Mouse (Mus musculus) fibroblast of lung, adult 2 months (primary cell): ENCODE measurements around the gene Fam198b.

ENCODE experiments used
- DNase-seq: peaks from one replicate; pipeline ENCODE4 v3.0.0-alpha.2; 2011; ENCODE audit warnings: low read depth

Gene Fam198b

DNA sequence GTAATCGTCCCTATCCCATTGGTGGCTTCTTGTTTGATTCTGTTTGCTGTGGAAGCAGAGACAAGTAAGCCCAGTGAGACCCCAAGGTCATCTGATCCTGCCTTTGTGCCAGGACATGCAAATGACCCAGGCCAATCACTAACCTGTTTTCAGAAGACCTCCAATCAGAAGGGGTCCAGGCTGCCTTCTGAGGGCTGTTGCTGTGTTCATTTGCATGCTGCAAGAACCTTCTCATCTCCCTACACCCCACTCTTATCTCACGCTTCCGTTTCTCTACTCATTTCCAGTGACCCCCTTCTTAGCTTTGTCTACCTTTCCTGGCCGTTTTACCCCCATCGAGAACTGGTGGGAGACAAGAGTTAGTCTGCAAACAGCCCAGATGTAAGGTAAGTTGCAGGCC, at the start of gene Fam198b:
Gene Fam198b (plus strand): TSS at position 229 of the 400 bp plus-strand sequence.
- no peak for DNase-seq

DNA sequence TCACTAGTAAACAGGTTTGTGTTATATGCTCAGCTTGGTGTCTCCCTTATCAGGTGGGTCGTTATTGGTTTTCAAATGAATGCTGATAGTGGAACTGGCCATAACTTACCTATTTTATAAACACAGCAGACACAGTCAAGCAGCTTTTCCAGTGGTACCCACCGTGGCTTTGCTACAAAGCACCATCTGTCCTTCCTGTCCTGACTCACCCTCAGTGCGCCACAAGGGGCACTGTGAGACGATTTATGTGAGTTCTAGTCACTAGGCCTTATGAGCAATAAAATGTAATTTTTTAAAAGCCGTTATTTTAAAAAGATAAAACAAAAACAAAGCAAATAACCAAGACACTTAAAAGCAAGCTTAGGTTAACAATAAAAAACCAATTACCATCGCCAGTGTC, 45.6 kb upstream of the Fam198b start:
- no peak for DNase-seq

DNA sequence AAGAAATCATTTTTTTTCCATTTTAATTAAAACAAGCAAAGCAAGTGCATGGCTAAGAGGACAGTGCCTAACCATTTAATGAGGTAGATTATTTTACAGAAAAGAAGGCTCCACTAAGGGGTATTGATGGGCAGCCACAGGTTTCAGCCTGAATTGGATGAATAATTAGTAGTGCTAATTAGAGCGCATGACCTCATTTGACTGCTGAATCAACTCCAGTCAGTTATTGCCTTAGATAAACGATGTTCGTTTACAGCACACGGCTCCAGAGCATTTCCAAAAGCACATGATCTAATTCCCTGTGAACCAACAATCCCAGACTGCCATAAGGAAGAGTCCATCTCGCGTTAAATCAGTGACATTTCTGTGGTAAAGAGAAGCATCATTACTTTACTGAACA, 42.9 kb upstream of the Fam198b start:
- no peak for DNase-seq

DNA sequence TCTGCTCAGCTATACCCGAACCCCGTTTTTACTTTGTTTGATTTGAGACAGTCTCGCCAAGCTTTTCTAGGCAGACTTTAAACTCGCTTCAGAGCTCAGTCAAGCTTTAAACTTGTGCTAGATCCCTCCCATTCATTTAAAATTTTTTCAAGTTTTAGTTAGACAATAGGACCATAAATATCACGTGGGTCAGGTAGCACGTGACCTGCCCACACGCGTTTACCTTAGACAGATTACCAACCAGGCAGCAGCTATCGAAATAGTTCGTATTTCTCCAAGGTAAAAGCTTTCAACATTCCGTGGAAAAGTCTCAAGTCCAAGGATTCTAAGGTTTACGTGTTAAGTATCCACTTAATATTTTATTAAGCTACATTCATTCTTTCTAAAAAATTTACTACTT, 42.2 kb upstream of the Fam198b start:
- no peak for DNase-seq

DNA sequence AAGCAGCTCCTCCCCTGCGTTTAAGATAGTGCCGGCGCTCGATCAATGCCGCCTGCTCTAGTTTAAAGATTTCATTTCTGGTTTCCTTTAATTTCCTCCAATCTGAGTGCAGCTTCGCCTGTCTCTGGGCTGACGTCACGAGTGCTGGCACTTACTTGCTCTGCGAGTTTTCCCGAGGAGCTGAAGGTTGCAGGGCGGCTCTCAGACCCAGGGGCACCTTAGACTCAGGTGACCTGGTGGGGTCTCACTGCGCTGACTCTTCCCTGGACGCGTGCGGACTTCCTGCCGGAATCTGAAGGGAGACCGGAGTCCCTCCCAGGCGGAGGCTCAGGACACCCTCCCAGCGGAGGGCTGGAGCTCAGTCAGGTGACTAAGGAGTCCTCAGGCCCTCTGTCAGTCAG, 41.7 kb upstream of the Fam198b start:
- peak; percentile 59 for DNase-seq

DNA sequence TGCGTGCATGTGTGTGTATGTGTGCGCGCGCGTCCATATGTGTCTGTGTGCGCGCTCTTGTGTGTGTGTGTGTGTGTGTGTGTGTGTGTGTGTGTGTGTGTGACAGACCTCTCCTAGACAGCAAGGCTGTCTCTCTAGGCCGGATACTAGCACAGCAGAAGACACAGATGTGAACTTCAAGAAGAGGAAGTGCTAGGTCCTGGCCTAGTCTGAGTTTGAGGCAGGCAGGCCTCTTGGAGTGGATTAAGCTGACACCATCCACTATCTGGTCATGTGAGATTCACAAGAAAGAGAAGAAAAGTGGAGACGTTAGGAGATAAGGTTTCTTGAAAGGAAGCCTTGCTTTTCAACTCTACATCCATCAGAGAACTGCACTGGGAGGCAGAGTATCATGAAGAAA, 40.3 kb upstream of the Fam198b start:
- no peak for DNase-seq

DNA sequence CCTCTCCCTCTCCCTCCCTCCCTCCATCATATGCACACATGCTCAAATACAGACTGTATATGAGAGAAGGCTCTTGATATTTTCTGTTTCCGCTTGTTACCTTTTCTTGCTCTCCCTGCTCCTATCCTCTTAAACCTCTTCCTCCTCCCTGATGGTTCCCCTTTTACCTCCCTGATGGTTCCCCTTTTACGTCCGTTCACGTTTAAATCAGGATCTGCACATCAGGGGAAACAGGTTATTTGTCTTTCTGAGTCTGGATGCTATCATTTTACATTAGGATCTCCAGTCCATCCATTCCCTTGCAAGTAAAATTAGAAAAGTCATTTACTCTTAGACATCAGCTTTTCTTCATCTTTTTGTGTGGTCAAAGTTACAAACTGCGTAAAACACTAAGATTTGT, 37.7 kb upstream of the Fam198b start:
- DNase-seq: no peak

DNA sequence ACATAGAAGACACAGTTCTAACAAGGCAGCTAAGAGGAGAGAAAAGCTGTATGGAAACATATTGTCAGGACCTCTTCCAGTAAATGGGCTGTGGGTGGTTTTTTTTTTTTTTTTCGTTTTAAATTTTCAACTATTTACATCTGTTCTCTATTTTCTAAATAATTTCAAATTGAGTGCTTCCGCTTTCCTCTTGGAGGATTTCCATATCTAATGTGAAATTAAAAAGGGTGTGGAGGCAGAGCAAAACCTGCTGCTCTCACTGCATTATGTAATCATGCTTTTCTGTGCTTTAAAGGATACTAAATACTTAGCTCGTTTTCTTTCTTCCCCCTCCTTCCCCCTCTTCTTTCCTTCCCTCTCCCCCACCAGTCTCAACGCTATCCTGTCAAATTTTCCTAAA, 35.5 kb upstream of the Fam198b start:
- no peak for DNase-seq

DNA sequence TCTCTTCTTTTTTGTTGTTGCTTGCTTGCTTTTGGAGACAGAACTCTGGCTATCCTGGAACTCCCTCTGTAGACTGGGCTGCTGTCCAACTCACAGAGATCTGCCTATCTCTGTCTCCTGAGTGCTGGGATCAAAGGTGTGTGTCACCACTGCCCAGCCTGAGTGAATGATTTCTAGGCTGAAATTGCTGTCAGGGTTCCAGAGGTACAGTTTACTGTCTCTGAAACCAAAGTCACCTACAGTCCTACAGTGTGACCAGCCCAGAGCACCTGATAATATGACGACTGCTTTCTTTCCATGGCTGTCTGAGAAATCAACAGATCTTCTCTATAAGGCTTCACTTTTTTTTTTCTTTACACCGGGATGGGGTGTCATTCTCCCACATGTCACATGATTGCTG, 34.7 kb upstream of the Fam198b start:
- no peak for DNase-seq

DNA sequence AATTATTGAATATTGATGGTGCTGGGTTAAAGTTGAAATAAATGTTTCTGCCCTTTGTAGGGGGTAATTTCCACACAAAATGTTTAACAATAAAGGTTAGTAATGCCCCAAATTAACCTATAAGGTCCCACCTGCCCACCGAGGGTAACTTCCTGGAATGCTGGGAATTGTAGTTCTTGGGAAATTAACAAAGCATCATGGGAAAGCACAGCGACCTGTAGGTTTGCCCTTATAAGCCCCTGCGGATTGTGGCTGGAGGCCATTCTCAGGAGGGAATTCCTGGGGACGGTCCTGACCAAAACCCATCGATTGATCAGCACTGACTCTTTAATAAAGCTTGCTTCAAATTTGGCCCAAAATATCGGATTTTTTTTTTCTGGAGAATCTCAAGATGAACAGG, 33.7 kb upstream of the Fam198b start:
- DNase-seq: no peak

DNA sequence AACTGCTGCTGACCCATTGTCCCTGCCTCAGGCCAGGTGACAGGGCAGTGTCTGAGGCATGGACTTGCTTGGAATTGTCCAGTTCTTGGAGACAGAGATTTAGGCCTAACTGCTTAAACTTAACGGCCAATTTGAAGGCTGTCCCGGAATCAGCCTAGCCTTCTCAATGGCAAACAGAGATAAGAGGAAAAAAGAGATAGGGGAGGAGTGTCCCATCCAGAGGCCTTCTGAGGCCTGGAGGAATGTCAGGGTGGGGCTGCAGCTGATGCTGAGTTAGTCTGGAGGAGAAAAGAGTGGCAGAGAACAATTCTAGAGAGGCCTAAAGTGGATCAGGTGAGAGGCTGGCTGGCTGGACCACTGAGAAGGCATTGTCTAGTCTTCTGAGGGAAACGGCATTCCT, 32.2 kb upstream of the Fam198b start:
- DNase-seq: no peak

DNA sequence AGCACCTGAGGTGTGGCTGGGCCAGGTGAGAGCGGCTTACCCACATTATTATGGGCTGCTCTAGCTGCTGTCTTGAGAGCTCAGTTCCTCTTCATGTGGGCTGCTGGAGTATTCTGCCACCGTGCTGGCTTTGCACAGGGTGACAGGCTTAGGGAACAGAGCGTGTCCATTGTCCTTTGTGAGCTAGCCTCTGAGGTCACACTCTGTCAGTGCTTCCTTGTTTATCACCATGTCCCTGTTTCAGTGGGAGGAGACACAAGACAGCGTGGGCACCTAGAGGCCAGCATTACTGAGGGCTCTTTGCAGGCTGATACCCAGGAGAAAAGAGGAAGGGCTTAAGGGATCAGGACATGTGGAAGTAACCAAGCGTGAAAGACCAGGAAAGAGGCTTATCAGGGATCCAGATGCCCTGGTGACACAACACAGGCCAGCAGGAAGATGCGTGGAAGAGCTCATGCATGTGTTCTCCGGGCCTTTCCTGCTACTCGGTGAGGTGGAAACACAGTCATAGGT, 31.6 kb upstream of the Fam198b start, which contains the start of gene Tmem144:
Gene Tmem144 (minus strand): TSS at position 120 of the 513 bp plus-strand sequence.
- DNase-seq: no peak

DNA sequence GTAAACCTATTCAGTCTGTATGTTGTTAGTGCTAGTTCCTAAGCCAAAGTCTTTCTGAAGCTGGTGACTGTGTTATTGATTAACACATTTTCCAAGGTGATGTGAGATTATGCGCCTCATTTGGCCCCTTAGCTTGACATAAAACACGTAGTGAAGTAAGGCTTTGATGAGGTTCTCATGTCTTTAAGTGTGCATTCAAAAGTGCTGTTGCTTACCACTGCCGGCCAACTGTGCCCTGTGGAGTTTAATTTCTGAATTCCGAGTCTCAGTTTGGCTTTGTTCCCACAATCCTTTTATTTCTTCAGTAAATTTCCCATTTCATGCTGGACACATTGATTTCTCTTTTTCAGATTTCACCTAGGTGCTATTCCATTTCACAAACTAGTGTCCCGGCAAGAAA, 26.6 kb upstream of the Fam198b start:
- DNase-seq: no peak

DNA sequence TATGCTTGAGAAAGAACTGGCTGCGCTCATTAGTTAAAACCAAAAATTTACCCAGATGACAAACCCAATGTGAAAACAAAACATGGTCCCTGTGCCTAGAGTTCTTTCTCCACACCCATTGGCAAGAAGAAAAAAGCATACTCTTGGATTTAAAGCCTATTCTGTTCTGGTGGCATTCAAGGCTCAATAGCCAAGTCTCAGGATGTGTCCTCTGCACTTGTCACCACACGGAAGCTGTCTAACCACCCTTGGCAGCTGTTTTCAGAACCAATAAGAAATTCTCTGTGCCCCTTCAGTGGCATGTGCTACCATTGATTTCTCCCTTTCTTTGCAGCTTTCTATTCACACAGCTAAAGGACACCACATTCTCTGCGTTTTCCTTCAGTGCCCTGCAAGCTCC, 26.1 kb upstream of the Fam198b start:
- DNase-seq: no peak

DNA sequence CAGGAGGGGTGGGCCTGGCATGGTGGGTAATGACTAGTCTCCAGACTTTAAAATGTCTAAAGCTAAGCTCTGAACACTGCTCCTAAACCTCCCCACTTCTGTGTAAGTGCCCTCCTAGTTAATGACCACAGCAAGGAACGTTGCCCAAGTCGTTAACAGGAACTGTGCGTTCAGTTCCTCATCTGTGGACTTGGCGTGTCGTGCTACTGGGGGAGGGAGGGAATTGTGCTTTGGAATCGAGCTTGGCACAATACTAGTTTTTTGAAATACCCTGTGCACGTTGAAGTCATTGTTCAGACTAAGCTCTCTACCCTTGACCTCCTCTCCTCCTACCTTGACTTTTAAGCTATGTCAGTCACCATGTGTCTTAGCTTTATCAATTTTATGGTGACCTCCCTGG, 19.5 kb upstream of the Fam198b start:
- no peak for DNase-seq

DNA sequence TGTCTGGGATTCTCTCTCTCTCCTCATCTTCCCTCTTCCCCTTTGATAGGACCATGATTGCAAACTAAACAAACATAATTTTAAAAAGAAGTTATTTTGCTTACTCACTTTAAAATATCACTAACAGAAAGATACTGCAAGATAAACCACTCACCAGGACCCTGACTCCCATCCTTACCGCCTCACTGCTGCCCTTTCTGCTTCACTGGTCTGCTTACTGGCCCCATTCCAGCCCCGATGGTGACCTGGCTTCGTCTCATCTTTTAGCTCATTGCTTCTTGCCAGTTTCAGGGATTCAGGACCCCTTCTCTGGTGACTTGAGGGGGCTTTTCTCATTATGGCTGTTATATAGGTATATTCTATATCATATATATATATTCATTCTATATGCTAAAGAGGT, 18.2 kb upstream of the Fam198b start:
- no peak for DNase-seq

DNA sequence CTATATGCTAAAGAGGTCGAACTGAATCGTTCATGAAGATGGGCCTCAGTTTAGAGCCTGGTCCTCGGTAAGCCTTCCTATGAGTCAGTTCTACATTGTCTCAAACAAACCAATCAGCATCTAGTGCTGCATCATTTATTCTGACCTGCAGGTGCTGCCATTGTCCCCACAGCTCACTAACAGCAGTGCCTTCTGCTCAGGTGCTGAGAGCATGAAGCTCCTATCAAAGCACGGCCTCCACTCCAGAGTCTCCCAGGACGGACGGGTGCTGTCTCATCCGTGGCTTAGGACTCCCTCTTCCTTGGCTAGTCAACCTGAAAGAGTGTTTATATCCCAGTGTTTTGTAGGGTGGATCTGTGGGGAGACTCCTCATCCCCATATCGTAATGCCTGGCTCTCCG, 17.8 kb upstream of the Fam198b start:
- no peak for DNase-seq

DNA sequence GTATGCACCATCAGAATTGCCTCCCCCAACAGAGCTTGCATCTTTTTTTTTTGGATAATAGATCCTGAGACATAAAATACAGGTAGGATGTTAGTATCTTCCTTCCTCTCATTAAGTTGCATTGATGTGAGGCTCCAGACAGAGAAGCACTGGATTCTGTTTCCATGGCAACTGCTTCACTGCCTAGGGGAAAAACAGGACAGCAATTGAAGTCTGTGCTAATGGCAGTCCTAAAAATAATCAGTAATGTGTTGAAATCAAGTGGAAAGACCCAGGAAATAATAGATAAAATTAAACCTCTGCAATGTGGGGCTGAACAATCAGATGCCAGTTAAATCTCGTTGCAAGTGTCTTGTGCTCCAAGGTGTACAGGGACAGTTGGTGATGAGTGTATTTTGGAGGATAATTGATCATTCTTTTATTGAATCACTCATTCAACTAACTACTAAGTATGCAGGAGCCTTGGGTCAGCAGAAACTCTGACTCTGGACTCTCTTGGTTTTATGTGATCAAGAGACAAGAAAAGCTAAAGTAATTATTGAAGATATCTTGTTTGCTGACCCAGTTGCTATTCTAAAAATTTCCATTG, 17.1 kb upstream of the Fam198b start:
- DNase-seq: no peak

DNA sequence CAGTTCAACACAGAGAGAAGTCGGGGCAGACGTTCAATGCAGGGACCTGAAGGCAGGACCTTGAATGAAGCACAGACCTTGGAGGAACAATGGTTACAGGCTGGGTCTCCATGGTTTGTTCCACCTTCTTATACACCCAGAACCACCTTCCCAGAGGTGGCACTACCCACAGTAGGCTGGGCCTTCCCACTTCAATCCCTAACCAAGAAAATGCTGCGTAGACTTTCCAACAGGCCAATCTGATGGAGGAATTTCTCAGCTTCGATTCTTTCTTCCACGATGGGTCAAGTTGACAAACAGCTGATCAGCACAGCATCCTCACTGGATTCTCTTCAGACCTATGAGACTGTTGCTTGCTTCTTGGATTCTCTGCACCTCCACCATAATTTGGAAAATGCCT, 8.9 kb upstream of the Fam198b start:
- DNase-seq: no peak

DNA sequence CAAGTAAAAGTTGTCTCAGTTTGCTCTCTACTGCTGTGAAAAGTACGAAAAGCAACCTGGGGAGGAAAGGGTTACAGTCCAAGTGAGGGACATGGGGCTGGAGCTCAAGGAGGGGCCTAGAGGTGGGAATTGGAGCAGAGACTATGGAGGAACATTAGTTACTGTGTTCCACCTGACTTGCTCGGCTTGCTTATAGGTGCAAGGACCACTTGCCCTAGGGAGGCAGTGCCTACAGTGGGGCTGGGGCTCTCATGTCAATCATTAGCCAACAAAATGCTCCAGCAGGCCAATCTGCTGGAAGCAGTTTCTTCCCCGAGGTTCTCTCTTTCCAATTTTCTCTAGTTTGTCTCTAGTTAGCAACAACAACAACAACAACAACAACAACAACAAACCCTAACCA, 6.0 kb upstream of the Fam198b start:
- DNase-seq: no peak

DNA sequence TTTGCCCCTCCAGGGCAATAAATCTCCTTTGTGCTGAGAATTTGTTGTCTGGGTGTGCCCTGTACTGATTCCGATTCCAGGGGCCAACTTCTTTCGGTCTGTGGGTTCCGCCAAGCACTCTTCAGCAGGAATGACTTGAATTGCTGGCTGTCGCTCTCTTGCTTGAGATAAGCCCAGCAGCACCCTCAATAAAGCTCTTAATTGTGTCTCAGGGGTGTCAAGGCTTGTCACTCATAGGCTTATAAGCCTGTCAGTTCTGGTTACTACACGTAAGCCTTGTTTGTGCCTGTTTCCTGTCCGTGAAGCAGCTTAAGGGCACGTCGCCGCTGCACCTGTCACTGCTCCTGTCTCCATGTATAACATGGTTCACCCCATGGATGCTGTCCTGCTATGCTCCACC, 5.1 kb upstream of the Fam198b start:
- no peak for DNase-seq

DNA sequence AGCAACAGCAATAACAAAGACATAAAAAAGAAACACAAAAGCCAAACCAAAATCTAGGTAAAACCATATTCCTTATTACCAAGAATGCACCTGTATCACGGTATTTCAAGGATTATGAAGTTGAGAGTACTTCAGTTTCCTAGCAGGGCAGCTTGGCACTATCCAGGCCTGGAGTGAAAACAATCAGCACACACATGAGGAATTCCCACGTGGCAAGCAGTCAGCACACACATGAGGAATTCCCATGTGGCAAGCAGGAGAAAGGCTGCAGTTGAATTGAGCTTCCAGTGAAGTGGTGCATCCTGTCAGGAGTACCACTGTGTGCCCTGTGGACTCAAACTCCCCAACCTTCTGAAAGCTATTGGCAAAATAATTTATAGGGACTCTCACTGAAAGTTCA, 2.7 kb upstream of the Fam198b start:
- no peak for DNase-seq

DNA sequence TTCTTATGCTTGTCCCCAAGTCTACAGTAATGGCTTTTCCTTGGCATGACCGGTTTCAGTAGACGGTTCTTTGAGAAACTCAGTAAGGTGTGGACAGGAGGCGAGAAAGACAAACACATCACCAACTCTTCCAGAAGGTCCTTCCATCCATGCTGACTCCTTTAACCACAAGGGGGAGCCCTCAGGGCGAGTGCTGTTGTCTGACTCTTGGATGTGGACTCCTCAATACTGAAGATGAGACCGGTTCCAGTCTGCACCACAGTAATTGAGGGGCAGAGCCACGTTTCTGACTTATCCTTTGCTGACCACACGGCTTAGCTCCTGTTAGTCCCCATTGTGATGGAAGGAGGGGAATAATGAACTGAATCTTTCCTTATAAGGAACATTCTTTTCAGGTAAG, 1.2 kb upstream of the Fam198b start:
- no peak for DNase-seq

DNA sequence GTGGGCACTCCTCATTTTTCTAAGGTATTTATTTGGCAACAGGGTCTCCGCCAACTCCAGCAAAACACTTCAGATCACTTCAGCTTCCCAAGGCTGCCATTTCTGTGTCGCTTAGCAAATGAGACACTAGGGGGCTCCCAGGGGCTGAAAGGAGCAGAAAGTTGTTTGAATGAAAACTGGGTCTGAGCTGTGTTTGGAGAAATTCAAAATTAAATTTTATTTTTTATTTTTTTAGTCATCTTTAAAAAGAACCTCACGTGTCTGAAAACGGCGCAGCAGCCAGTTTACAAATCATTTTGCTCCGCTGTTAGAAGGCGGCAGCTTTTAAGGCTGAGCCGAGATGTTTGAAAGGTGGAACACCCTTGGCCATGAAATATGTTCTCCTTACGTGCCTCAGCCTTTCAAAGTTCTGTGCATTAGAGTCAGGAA, 442 bp downstream of the Fam198b start:
- DNase-seq: peak; percentile 69
